Mouse (Mus musculus): ENCODE results near the gene Piezo1. TPM values are rescaled to one million over a fixed set of nuclear protein-coding genes. Genes with fewer than 3 reads are reported as not detected.

Gene Piezo1
- total RNA-seq, 2 experiments from 2014 or later: 11.5 to 13.2 TPM

- no peak for DNase-seq (ENCODE audit: low spot score)
Observed at GRCm38 (mm10) chr8:122459990-122460389, 91.1 kb downstream of the Piezo1 start.

- no peak for DNase-seq (ENCODE audit: low spot score)
Observed at GRCm38 (mm10) chr8:122459218-122459900, 91.8 kb downstream of the Piezo1 start.

GRCm38 (mm10) chr8:122457171-122457570 lies 94.0 kb downstream of the Piezo1 start:
- DNase-seq (ENCODE audit: low spot score): no peak

GRCm38 (mm10) chr8:122454409-122454808 lies 96.7 kb downstream of the Piezo1 start:
- no peak for DNase-seq (ENCODE audit: low spot score)

GRCm38 (mm10) chr8:122452154-122452553 lies 99.0 kb downstream of the Piezo1 start:
- DNase-seq (ENCODE audit: low spot score): peak; percentile 64

GRCm38 (mm10) chr8:122451161-122451703 lies 99.9 kb downstream of the Piezo1 start:
- peak; percentile 82 for DNase-seq (ENCODE audit: low spot score)

- no peak for DNase-seq (ENCODE audit: low spot score)
Observed at GRCm38 (mm10) chr8:122445203-122445602, 105.9 kb downstream of the Piezo1 start.

GRCm38 (mm10) chr8:122444058-122444748 lies 106.9 kb downstream of the Piezo1 start:
- peak; percentile 88 for DNase-seq (ENCODE audit: low spot score)

- peak; percentile 99 for DNase-seq (ENCODE audit: low spot score)
Observed at GRCm38 (mm10) chr8:122443262-122444006, 107.7 kb downstream of the Piezo1 start, which contains the start of gene Mvd. Mvd (minus strand) TSS chr8:122443422.

GRCm38 (mm10) chr8:122442781-122443180 lies 108.3 kb downstream of the Piezo1 start:
- DNase-seq (ENCODE audit: low spot score): no peak

GRCm38 (mm10) chr8:122442356-122442755 lies 108.8 kb downstream of the Piezo1 start:
- DNase-seq (ENCODE audit: low spot score): no peak

- no peak for DNase-seq (ENCODE audit: low spot score)
Observed at GRCm38 (mm10) chr8:122441326-122441725, 109.8 kb downstream of the Piezo1 start.

GRCm38 (mm10) chr8:122439336-122439735 lies 111.8 kb downstream of the Piezo1 start:
- no peak for DNase-seq (ENCODE audit: low spot score)

GRCm38 (mm10) chr8:122437708-122438331 lies 113.3 kb downstream of the Piezo1 start:
- DNase-seq (ENCODE audit: low spot score): no peak

GRCm38 (mm10) chr8:122436586-122437125 lies 114.5 kb downstream of the Piezo1 start:
- no peak for DNase-seq (ENCODE audit: low spot score)

GRCm38 (mm10) chr8:122436146-122436545 lies 115.0 kb downstream of the Piezo1 start:
- DNase-seq (ENCODE audit: low spot score): no peak

GRCm38 (mm10) chr8:122435375-122435774 lies 115.8 kb downstream of the Piezo1 start:
- DNase-seq (ENCODE audit: low spot score): no peak

GRCm38 (mm10) chr8:122433269-122433905 lies 117.7 kb downstream of the Piezo1 start:
- DNase-seq (ENCODE audit: low spot score): no peak

- peak; percentile 70 for DNase-seq (ENCODE audit: low spot score)
Observed at GRCm38 (mm10) chr8:122432443-122433268, 118.5 kb downstream of the Piezo1 start, which contains the start of gene Cyba. Cyba (minus strand) TSS chr8:122432930.

All from gastrocnemius, adult 18-20 months (tissue).